Mouse (Mus musculus) gastrocnemius, adult 18-20 months (tissue): Measurements from ENCODE around the gene Kmt2d. TPM values are rescaled to one million over a fixed set of nuclear protein-coding genes. Genes with fewer than 3 reads are reported as not detected.
"Not testable (repeated sequence)": the region's sequence is repeated elsewhere in the genome, so short reads cannot be mapped to it uniquely, and the experiment has no call there.

Source experiments
- DNase-seq: peaks from one replicate; pipeline ENCODE4 v3.0.0; 2021; ENCODE audit warnings: low spot score
- total RNA-seq, 2 experiments: library from RNA; stranded (reverse); gene quantifications; 2 replicates each; pipeline ENCODE4 v1.2.3; 2021

Kmt2d gene
- total RNA-seq, 2 experiments from 2014 or later, result 43.2 to 50.1 TPM

DNA sequence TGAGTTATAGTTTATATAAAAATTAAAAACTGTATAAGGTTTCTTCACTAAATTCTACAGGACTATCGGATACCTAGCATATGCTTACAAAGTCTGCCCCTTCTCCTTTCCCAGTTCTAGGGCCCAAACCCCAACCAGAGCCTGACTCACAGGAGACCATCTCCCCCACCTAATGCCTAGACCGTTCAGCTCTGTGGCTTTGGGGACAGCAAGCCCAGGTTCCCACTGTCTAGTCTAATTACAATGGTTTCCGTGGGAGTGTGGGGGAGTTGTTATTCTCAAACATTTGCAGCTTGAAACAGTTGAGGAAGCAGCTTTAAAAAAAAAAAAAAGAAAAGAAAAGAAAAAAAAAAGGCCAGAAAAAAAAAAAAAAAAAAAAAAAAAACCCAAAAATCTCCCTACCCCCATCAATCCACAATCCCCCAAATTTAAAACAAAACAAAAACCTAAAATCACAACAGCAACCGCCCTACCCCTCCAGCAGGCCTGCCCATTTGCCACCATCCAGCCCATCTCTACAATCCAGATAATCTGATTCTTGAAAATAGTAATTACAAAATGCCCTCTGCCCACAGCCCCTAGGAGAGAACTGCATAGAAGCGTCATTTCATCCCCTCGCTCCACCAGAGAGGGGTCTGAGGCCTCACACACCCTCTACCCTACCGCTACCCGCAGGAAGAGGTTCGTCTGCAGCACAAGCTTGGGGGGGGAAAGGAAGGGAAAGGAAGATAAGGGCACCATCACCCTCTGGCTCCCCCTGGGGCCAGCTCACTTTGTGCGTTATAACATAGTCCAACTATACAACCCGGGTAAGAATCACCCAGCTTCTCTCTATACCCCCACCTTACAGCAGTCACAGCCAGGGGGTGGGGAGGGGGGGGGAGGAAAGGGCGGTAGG lies 38.6 kb downstream of the Kmt2d start:
- DNase-seq, result no peak

DNA sequence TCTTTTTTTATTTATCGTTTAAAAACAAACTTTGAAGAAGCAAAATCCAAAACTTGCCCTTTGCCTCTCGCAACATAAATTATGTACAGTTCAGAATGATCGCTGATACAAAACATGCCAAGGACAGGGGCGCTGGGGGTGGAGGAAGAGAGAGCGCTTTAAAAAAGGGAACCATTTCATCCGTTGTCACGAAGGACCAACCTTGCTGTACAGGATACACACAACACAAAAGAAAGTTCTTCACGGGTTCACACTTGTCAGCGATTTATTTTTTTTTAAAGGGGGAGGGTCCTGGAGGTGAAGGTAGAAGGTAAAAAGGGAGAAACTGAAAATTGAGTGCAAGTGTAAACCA lies 39.3 kb downstream of the Kmt2d start:
- no peak for DNase-seq

DNA sequence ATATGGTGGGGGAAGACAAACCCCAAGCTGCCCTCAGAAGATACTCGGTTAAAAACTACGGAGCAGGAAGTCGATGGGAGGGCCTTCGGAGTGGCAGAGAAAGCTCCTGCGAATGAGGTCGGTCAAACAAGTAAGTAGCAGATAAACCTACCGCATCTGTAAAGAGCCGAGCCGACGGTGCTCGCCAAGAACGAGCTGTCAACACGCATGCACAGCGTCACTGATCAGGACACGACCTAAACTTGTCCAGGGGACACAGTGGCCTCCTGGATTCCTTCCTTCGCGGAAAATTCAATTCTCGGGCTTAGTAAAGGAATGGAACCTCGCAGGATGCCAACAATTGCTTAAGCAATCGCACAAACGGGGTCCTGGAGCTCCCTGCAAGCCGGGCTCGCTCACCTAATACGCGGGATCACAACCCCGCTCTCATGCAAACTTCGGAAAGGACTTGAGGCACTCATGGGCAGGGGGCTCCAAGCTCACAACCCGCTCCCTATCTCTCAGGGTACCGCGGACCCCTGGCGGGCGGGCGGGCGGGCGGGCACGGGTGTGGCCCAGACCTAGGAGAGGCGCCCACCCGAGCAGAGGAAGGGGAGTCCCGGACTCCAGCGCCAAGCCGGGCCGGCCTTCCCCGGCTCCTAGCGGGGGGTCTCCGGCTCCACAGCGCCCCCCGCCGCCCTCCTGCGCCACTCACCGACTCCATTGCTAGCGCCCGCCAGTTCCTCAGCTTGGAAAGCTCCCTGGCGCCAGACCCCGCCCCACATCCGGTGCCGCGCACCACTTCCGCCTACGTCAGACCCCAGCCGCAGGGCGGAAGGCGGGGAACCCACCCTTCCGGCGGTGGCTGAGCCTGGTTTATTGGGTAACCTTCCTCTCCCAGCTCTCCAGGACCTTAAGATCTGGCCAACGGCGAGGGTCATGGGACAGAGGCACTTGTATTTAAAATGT lies 40.0 kb downstream of the Kmt2d start, which contains the start of gene Prkag1:
Gene Prkag1, minus strand, starts transcription at position 786 of the 948 bp plus-strand sequence.
- DNase-seq, result peak; percentile 96

DNA sequence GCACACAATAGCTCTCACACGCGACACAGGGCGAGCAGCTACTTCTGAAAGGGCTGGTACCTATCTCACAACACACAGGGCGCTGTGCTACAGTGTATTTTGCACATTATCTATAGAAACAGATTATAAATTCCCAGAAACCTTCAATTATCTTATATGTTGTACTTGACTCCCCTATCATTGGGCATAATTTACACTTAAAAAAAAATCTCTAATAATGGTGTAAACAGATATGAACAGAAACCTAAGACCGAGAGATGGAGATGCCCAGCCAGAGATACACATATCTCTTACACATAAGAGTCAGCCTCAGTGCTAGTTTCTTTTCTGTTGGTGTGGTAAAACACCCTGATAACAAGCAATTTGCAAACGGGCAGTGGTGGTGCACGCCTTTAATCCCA lies 43.4 kb downstream of the Kmt2d start:
- no peak for DNase-seq

DNA sequence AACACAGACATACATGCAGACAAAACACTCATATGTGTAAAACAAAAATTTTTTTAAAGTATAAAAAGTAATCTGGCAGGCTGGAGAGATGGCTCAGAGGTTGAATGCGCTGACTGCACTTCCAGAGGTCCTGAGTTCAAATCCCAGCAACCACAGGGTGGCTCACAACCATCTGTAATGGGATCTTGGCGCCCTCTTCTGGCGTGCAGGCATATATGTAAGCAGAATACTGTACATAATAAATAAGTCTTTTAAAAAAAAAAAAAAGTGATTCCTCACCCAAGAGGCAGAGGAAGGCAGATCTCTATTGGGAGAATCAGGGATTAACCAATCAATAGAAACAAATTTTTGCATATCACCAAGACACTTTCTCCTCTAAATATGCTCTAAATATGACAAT lies 47.6 kb downstream of the Kmt2d start:
- no peak for DNase-seq

DNA sequence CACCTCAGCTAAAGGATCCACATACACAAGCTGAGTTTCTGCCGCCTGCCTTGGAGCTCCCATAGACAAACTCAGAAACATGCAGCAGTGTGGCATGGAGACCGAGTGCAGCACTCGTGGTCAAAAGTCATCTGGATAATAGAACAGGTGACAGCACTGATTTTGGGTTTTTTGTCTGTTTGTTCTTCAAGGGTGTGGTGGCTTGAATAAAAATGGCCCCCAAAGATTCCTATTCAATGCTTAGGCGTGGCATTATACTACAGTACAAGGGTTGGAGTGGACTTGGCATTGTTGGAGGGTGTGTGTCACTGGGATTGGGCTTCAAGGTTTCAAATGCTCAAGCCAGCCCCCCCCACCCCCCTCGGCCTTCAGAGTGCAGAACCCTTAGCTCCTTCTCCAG lies 48.9 kb downstream of the Kmt2d start:
- DNase-seq, result no peak

DNA sequence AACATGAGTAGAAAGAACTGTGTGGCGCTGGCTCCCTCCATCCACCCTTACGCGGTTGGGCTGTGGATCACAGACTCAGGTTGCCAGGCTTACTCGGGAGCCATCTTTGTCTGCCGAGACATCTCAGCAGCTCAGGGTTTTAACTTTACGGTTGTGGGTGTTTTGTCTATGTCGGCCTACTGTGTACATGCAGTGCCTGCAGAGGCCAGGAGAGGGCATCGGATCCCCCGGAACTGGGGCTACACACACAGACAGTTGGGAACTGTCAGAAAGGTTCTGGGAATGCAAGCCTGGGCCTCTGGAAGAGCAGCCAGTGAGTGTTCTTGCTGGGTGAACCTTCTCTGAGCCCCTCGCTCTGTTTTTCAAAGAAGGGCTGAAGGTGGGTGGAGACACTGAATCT lies 49.6 kb downstream of the Kmt2d start:
- no peak for DNase-seq

DNA sequence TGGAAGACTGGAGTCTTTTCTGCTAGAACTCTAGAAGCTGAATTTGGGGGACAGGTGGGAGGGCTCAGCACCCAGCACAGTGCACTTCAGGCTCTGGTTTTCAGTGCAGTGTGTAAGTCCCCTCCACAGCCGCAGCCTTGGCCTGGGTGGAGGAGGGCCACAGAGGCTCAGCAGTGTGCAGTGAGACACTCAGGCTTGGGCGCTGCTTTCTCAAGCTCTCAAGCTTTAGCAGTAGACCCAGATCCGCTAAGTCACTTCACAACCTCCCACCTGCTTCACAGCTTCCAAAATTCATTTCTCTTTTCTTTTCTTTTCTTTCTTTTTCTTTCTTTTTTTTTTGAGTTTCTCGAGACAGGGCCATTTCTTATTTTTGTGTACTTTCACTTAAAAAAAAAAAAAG lies 50.1 kb downstream of the Kmt2d start:
- no peak for DNase-seq

DNA sequence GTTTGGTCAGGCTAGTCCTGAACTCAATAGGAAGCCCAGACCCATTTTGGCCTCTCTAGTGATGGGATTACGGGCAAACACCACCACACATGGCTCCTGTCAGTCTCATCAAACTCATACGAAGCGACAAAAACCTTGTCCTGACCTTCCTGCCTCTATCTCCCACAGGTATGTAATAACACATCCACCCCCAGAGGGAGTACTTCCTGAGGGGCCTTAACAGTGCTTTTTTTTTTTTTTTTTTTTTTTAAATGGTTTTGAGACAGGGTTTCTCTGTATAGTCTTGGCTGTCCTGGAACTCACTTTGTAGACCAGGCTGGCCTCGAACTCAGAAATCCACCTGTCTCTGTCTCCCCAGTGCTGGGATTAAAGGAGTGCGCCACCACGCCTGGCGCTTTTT lies 52.8 kb downstream of the Kmt2d start:
- no peak for DNase-seq

DNA sequence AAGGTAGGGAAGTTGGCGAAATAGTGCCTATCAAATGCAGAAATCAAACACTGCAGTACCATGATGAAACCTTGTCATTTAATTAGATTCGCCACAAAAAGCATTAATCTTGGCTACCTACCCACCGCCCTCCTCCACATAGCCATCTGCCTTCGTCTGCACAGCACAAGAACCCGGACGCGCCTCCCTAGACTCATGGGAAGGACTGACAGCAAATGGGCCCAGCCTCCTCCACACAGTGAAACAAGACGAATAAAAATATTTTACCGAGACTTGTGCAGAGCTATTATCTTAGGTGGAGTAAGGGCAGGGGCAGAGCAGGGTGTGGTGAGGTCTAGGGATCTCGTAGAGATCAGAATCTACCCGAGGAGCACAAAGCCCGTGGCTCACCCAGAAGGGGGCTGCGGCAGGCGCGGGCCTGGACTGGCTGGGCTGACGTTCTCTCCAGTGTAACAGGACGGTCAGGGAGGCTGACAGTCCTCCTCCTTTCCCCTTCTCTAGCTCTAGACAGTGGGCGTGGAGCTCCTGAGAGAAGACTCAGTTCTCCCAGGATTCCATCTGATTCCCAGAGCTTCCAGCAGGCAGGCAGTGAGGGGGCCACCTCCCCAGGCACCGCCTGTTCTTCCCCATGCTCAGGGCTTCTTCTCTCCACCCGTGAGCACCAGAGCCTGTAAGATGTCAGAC lies 58.1 kb downstream of the Kmt2d start:
- DNase-seq, result no peak

DNA sequence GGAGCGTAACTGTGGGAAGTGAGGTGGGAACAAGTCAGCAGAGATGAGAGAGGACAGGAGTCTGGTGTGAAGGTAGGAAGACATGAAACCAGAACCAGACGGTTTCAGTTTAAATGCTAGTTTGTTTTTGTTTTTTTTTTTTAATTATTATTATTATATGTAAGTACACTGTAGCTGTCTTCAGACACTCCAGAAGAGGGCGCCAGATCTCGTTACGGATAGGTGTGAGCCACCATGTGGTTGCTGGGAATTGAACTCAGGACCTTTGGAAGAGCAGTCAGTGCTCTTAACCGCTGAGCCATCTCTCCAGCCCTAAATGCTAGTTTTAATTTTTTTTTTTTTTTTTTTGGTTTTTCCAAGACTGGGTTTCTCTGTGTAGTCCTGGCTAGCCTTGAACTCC lies 60.8 kb downstream of the Kmt2d start:
- not testable (repeated sequence) for DNase-seq

DNA sequence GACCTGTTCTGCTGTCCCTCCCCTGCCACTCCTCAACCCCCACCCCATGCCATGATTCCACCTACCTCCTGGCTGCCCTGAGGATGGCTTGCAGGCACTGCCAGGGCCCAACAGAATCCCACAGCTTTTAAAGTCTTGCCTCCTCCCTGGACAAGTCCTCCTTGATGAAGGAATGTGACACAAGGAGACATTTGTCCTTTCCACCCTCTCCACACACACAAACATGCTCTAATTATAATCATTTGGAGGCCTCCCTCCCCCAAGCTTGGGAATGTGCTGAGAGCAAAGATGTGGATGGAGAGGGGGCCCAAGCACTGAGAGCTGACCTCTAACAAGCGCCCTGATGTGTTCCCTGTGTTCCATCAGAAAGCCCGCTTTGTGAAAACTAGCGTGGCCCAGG lies 61.6 kb downstream of the Kmt2d start, which contains the start of gene Ddn:
Gene Ddn, minus strand, starts transcription at position 101 of the 400 bp plus-strand sequence.
- no peak for DNase-seq

DNA sequence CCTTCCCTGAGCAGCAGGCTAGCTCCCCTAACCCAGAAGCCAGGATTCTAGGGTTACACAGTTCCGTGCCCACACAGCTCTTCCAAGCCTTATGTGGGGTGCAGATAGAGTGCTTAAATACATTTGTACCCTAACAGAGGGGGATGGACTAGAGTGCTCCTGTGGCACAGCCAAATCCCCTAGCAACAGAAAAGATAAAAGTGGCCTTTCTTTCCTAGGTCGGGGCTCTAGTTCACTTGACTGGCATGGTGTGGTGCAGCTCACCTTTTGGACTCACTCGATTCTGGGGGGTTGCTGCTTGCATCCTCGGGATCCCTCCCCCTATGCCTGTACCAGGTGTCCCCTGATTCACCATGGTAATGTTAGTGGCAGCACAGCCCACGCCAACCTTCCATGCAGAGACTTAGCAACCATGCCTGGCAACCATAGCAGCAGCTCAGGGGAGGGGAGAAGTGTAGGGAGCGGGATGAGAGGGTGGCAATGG lies 62.3 kb downstream of the Kmt2d start:
- no peak for DNase-seq

DNA sequence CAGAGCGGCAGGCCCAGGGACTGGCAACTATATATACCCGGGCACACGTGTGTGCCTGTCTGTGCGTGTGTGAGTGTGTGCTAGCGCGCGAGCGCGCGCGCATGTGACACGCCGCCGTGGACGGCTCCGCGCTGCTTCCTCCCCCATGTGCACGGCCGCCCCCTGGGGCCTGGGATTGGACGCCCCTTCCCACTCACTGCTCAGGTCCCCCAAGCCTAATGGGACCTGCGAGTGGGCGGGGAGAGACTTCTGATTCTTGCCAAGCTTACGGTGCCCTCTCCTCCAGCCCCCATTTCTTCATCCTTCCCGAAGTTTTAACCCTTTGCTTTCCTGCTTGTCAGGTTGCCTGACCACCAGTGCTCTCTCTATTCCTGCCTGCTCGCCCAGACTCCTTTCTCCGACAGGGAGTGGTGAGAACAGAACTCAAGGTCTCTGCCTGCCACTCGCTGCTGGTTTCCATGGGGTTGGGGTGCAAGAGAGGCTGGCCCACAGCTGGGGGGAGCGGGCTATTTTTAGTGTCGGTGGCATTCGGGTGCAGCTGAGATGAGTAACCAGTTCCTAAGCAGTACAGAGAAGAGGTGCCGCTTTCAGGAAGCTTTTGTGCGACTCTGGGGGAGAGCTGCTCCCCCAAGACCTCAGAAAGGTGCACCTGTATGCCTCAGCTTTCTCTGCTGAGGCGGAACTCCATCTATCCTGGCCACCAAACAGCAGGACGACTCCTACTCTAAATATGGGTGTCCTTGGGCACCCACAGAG lies 62.9 kb downstream of the Kmt2d start:
- DNase-seq, result no peak

DNA sequence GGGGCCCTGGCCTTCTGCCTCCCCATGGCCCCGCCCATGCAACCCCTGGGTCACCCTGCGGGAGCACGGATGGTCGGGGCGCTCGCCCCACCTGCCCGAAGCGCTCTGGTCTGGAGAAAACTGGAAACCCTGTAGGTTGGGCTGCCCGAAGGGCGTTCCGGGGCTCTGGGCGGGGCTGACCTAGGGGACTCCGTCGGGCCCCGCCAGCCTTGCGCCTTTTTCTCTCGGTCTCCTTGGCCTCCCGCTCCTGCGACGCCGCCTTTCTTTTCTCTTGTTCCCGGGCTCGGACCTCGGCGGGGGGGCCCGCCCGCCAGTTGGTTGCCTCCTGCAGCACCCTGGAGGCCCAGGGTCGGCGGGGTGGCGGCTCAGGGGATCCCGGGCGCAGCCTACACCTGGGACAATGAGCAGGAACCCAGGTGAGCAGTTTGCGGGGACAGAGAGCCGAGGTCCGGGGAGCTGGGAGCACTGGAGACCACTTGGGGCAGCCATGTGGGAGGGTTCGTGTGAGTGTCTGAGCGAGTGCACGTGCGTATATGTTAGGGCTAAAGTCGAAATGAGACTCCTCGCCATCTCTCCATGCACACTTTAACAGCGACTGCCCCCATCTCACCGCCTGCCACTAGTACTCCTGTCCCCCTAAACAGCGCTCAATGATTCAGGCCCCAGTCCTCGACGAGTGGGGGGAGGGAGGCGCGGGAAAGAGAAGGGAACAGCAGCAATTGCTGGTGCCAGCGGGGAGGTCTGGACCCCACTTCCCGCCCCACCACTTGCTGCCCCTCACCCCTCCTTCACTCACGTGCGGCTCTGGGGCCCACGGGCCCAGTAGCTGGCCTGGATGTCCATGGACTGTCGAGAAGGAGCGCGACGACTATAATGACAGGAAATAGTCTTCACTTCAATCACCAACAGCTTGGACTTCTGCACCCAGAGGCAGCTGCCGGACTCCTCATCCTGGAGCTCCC lies 63.9 kb downstream of the Kmt2d start:
- DNase-seq, result no peak

DNA sequence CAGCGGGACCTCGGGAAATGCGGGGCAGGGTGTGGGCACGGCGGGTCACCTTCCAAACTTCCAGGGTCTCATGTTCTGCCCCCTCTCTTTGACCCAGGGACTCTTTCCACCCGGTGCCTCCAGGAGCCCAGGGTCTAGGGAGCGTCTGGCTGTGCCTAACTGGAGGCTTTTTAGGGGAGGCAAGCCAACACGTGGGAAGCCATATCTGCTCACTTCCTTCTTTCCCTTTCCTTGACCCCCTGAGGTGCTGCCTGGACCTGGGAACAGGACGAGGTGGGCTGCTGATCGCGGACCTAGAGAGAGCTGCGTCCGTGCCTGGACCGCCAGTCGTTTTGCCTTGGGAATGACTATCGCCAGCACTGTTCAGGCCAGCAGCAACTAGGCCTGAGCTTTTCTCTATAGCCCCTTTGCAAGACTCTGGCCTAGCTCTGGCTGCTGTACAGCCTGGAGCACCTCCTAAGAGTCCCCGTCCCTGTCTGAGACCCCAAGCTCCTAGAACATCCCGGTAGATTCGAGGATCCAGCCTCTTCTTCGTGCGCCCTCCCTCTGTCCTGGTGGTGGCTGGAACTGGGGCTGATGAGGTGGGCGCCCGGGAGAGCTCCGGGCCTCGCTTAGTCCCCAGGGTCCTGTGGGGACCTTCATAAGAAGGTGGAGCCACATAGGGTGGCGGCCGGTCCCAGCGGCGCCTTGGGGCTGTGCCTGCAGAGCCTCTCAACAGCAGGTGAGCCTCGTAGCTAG lies 64.8 kb downstream of the Kmt2d start:
- DNase-seq, result no peak

DNA sequence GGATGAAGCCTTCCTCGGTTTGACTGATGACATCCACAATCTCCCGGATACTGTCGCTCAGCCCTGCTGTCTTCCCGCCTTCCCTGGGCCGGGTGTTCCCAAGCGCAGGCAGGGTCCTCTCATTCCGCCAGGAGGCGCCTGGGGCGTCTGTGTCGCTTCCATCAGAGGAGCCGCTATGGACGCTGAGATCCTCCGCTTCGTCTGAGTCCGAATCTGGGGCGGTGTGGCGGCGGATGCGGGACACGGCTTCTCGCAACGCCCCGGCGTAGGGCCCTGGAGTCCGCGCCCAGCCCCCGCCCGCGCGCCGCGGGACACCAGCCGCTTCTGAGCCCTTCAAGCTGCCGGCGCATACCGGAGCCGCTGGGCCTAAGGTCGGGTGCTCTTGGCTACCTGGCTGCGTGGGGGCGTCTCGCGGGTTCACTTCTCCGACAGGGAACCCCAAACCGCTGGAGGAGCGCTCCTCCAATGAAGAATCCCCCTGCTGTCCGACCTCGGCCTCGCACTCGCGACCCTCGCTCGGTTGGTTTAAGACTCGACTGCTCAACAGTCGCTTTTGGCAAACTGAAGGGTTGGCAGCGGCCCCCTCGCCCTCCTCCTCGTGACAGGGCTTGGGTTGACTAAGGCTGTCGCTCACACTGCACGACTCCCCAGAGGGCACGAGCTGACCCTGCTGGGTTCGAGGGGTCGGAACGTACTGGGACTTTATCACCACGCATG lies 65.5 kb downstream of the Kmt2d start:
- peak; percentile 66 for DNase-seq

DNA sequence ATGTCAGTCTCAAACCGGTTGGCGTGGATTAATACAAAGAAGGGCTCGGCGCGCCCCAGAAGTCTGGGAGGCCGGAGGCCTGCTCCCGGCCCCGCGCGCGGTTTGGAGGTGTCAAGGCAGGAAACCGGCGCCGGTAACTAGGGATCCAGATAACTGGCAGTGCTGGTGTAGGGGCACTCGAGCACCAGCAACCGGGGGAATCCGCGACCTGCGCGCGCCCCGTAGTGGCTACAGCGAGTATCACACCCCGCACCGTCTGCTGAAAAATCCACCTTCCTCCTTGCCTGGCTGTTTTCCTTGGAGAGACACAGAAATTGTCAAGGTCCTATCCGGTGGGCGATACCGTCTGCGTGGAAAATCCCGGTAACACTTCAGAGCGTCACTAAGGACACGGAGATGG lies 67.0 kb downstream of the Kmt2d start:
- DNase-seq, result peak; percentile 81
